10 mouse cellular contexts compared by ENCODE assay signal in the genomic region with DNA sequence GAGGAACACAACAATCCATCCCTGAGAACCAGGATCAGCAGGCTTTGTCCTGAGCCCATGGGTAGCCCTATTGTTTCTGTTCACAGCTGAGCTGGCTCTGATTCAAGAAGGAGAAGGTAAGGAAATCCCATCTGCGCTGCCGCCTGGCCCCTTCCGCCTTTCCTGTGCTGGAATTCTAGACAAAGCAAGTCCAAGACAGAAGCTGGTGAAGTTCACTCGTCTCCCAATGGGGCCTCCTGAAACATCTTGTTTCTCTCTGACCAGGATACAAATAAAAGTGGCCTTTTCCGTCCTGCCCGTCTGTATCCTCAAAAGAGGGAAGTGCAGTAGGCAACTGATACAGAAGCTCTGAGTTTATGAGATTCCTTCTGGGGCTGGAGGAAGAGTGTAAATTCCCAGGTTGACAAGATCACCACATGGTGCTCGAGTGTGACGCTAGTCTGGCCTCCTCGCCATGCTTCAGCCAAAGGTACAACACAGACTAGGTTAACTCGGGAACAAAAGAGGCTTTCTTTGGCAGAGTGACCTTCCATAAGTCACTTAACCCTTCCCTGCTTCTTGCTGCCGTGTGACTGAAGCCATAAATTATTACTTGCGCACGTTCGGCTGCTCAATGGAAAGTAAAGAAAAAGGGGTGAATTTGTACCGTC.
DNase-seq lines count a peak whose midpoint lies in the region; ATAC-seq and TF ChIP-seq lines count a peak whose summit lies in the region.
"Had no signal": no experiment of that assay in that cellular context is flagged by ENCODE, and none has a peak within 500 bp of the region (broad histone marks: within the 10 kb centered on the region; RNA-seq: fewer than 3 reads in every experiment).

No protein-coding gene starts in this region.

- H3K4me3 ChIP-seq in liver, embryonic 16.5 days (ENCODE audit: low read depth, low read length), result no peak overlapping the region
- H3K4me3 ChIP-seq in lung, postnatal 0 days (ENCODE audit: low read depth, low read length), result no peak overlapping the region
- H3K4me3 ChIP-seq in forebrain, embryonic 13.5 days, result no peak overlapping the region

- DNase-seq in liver, result no peak
- peak; percentile 36 for DNase-seq in forelimb bud, embryonic 11.5 days (ENCODE audit: low read depth, low spot score)
- peak; percentile 6 for DNase-seq in hindlimb bud, embryonic 11.5 days (ENCODE audit: extremely low spot score, low read depth, low spot score)
- DNase-seq in lung, postnatal 0 days (ENCODE audit: low spot score), result peak; percentile 46
- DNase-seq: layer of hippocampus, postnatal 36 days had no signal

- H3K4me2 ChIP-seq in liver, embryonic 16.5 days (ENCODE audit: low read depth, low read length), result no peak overlapping the region
- H3K4me2 ChIP-seq in lung, postnatal 0 days (replicated peaks; ENCODE audit: low read depth, low read length), result no peak overlapping the region
- no peak overlapping the region for H3K4me2 ChIP-seq in forebrain, embryonic 13.5 days

- no peaks in the 10 kb centered on the region for H3K9me3 ChIP-seq in liver, embryonic 16.5 days (replicated peaks; ENCODE audit: control insufficient read depth, low read length)
- H3K9me3 ChIP-seq in lung, postnatal 0 days (ENCODE audit: low read length), result no peaks in the 10 kb centered on the region
- no peaks in the 10 kb centered on the region for H3K9me3 ChIP-seq in forebrain, embryonic 13.5 days (replicated peaks)

- H3K4me1 ChIP-seq in liver, embryonic 16.5 days (ENCODE audit: control insufficient read depth, low read depth, low read length), result no peaks in the 10 kb centered on the region
- no peaks in the 10 kb centered on the region for H3K4me1 ChIP-seq in lung, postnatal 0 days (ENCODE audit: insufficient read depth, low read depth, low read length)
- H3K4me1 ChIP-seq in forebrain, embryonic 13.5 days, result no peaks in the 10 kb centered on the region

- WGBS in liver, embryonic 16.5 days (ENCODE audit: insufficient replicate concordance), result 56% methylated on average over 15 of the region's 15 CpGs
- WGBS in lung, postnatal 0 days, result 52% methylated on average over 15 of the region's 15 CpGs
- WGBS in forebrain, embryonic 13.5 days, result 48% methylated on average over 15 of the region's 15 CpGs

- no peak for TF ChIP-seq CTCF in lung, postnatal 0 days (IDR thresholded peaks at IDR 0.05)

- H3K9ac ChIP-seq in liver, embryonic 16.5 days (ENCODE audit: low read depth, low read length), result no peak overlapping the region
- no peak overlapping the region for H3K9ac ChIP-seq in lung, postnatal 0 days (replicated peaks; ENCODE audit: low read depth)
- no peak overlapping the region for H3K9ac ChIP-seq in forebrain, embryonic 13.5 days

- H3K27me3 ChIP-seq in liver, embryonic 16.5 days (ENCODE audit: control insufficient read depth, insufficient read depth, low read depth, low read length), result no peaks in the 10 kb centered on the region
- no peaks in the 10 kb centered on the region for H3K27me3 ChIP-seq in lung, postnatal 0 days (replicated peaks; ENCODE audit: insufficient read depth, low read length)
- no peaks in the 10 kb centered on the region for H3K27me3 ChIP-seq in forebrain, embryonic 13.5 days

- H3K36me3 ChIP-seq in liver, embryonic 16.5 days (ENCODE audit: control insufficient read depth, insufficient read depth), result no peaks in the 10 kb centered on the region
- H3K36me3 ChIP-seq in lung, postnatal 0 days (ENCODE audit: insufficient read depth, low read length), result no peaks in the 10 kb centered on the region
- no peaks in the 10 kb centered on the region for H3K36me3 ChIP-seq in forebrain, embryonic 13.5 days (ENCODE audit: poor library complexity, severe bottlenecking)

- no peak for TF ChIP-seq EP300 in lung, postnatal 0 days (IDR thresholded peaks at IDR 0.05)

- no peak for ATAC-seq in liver, embryonic 16.5 days (ENCODE audit: low read depth)
- no peak for ATAC-seq in lung, postnatal 0 days
- no peak for ATAC-seq in activated CD4-positive, CD25-positive, alpha-beta regulatory T cell, adult 4 months
- no peak for ATAC-seq in forebrain, embryonic 13.5 days
- ATAC-seq in inflammation-experienced regulatory T-cells, adult 6 months, result no peak
- ATAC-seq: CD4-positive, CD25-positive, alpha-beta regulatory T cell, adult 4 months had no signal

- 0 out of 2 replicates have a peak overlapping the region, but pooled peaks have one; percentile 37 for H3K27ac ChIP-seq in liver, embryonic 16.5 days (ENCODE audit: low read length)
- H3K27ac ChIP-seq in lung, postnatal 0 days (ENCODE audit: low read length), result no peak overlapping the region
- no peak overlapping the region for H3K27ac ChIP-seq in forebrain, embryonic 13.5 days
